Mouse (Mus musculus) megakaryocyte, embryonic 14.5 days (primary cell): ENCODE measurements around the gene Gm20425.

Source experiments
- FLI1 ChIP-seq: IDR thresholded peaks from 2 replicates; pipeline ENCODE4 v1.6.1; 2012; ENCODE audit warnings: low read length, inconsistent platforms, mixed read lengths
- GATA1 ChIP-seq: IDR thresholded peaks from 3 replicates; pipeline ENCODE4 v1.6.1; 2012; ENCODE audit warnings: mixed read lengths, low read length, inconsistent platforms, borderline replicate concordance

DNA sequence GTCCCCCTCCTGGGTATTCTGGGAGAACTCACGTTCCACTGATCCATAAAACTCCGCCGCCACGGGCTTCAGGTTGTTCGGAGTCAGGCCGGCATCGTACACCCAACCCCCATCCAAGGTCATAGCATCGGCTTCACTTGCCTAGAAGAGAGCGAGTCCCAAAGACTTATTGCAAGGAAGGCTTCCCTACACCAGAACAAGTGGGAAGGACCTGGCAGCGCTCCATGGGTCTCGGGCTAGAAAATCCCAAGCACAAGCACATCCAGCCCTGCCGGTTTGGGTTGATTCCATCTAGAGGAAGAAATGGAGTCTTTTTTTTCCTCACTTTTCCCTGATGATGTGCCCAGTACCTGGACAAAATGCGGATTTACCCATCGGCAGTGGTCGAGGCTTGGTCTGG, 3.3 kb downstream of the Gm20425 start:
- TF ChIP-seq GATA1 (no peak), FLI1 (no peak)
